Mouse (Mus musculus) layer of hippocampus, postnatal 10 days (tissue): ENCODE measurements around the gene Tomm6. TPM values are rescaled to one million over a fixed set of nuclear protein-coding genes. Genes with fewer than 3 reads are reported as not detected.
A peak's percentile ranks its signal among the peaks of the same experiment; 100 is the strongest.

Source experiments
- DNase-seq, 2 experiments: peaks; one replicate each; pipeline ENCODE4 v3.0.0; 2021; ENCODE audit warnings: low spot score in 2 of 2
- long read RNA-seq: library from polyadenylated mRNA; stranded (forward); transcript quantifications from one replicate; pipeline ENCODE4 v2.0.0, GENCODE M21; 2023
- total RNA-seq, 2 experiments: library from RNA; stranded (reverse); gene quantifications; 2 replicates each; pipeline ENCODE4 v1.2.3; 2021

Gene Tomm6
- 100 to 1,000 TPM; 221 to 257 TPM for total RNA-seq
- long read RNA-seq, transcript Tomm6-202 (3 exons, 749 nt): major isoform, 220 of 229 reads
- long read RNA-seq, transcript Tomm6-201 (3 exons, 594 nt): minor isoform, 6 of 229 reads
- long read RNA-seq, partial matches to known transcripts: 0 of 229 reads
- long read RNA-seq, other reads (novel, unspliced or antisense): 1 of 229 reads

- no peak for DNase-seq
These were observed at the start of gene Tomm6 for GRCm38 (mm10) chr17:47688344-47688607. TSS of gene Tomm6 (minus strand) at chr17:47688386.

- DNase-seq: peak; percentile 59 to 78
These were observed 49.3 kb upstream of the Tomm6 start for GRCm38 (mm10) chr17:47737271-47738065.

- DNase-seq: peak; percentile 99
These were observed 48.7 kb upstream of the Tomm6 start, which contains the start of gene Tfeb for GRCm38 (mm10) chr17:47736856-47737255. TSS of gene Tfeb (plus strand) at chr17:47737030.

GRCm38 (mm10) chr17:47735553-47736100, 47.4 kb upstream of the Tomm6 start:
- no peak for DNase-seq

- no peak for DNase-seq
These were observed 42.7 kb upstream of the Tomm6 start for GRCm38 (mm10) chr17:47730633-47731575.

GRCm38 (mm10) chr17:47726566-47726965, 38.4 kb upstream of the Tomm6 start, which contains the start of gene Pgc:
TSS of gene Pgc (plus strand) at chr17:47726842.
- DNase-seq: no peak

- no peak for DNase-seq
These were observed 33.0 kb upstream of the Tomm6 start for GRCm38 (mm10) chr17:47721183-47721582.

GRCm38 (mm10) chr17:47715037-47715436, 26.9 kb upstream of the Tomm6 start:
- DNase-seq: no peak

- DNase-seq: no peak
These were observed 24.8 kb upstream of the Tomm6 start for GRCm38 (mm10) chr17:47712889-47713571.

- DNase-seq: no peak
These were observed 23.7 kb upstream of the Tomm6 start for GRCm38 (mm10) chr17:47711883-47712282.

- no peak for DNase-seq
These were observed 21.9 kb upstream of the Tomm6 start for GRCm38 (mm10) chr17:47710036-47710435.

GRCm38 (mm10) chr17:47708972-47709371, 20.8 kb upstream of the Tomm6 start:
- DNase-seq: no peak

GRCm38 (mm10) chr17:47707961-47708360, 19.8 kb upstream of the Tomm6 start:
- no peak for DNase-seq

- DNase-seq: no peak
These were observed 18.0 kb upstream of the Tomm6 start for GRCm38 (mm10) chr17:47706196-47706595.

GRCm38 (mm10) chr17:47704692-47705091, 16.5 kb upstream of the Tomm6 start:
- DNase-seq: no peak

GRCm38 (mm10) chr17:47703556-47703955, 15.4 kb upstream of the Tomm6 start:
- DNase-seq: no peak

GRCm38 (mm10) chr17:47702548-47703345, 14.6 kb upstream of the Tomm6 start:
- DNase-seq: no peak

GRCm38 (mm10) chr17:47701793-47702192, 13.6 kb upstream of the Tomm6 start:
- DNase-seq: no peak

- DNase-seq: no peak
These were observed 10.9 kb upstream of the Tomm6 start for GRCm38 (mm10) chr17:47699055-47699454.

- no peak for DNase-seq
These were observed 10.0 kb upstream of the Tomm6 start for GRCm38 (mm10) chr17:47698156-47698555.
